Mouse (Mus musculus): ENCODE data around the gene Olfr424.

The Olfr424 gene
- long read RNA-seq, experiment 1 = 0 reads
- long read RNA-seq, experiment 2 = 0 reads

DNA sequence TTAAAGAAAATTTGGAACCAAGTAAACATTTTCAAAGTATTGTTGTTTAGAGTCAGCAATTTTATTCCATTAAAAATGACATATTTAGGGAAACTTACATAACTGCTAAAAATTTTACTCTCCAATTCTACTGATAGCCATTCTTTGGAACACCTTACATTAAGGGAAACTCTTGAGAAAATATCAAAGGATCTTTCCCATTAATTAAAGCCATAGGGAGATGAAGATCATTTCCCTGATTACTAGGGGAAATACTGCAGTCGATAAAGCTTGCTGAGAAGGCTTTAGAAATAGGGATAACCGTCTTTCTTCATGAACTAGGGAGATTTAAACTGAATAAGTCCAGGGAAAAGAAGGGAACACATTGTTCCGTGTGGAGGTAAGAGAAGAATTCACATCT is at the start of gene Olfr424:
Gene Olfr424 (plus strand): TSS at position 301 of the 400 bp plus-strand sequence.
- intact Hi-C loops (cut with DNase I) = no loop called here

DNA sequence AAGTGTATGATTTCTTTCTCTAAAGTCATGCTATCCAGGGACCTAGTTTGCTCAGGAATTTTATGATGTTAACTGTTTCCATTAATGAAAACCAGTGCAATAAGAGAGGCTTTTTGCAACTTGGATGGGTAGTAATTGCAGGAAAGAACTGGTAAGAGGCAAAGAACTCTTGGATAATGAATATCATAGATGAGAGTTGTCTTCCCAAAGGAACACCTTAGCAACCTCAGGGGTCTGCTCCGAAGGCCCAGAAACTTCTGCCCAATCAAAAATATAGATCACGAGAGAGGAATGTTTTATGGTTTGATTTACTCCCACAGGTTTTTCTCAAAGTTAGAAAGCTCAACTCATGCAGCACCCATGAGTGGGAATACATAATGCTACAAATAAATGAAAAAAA is 47.3 kb upstream of the Olfr424 start, which contains the start of gene Olfr429:
Gene Olfr429 (plus strand): TSS at position 301 of the 400 bp plus-strand sequence.
- intact Hi-C loops (cut with DNase I) = no loop called here

DNA sequence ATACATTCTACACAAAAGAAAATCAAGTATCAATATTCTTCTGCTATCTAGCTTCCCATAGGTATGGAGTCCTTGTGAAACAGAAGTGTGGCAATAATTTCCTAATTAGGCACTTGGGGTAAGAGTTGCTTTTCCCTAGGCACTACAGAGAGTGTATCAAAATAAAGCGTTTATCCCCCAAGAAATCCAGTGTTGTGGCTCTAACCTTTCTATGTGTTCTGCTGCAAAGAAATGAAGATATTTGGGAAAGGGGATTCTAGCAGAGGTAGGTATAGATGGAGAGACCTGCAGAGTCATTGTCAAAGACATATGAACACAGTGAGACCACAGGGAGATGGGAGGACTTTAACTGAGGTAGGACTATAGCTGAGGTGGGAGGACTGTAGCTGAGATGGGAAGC is 34.7 kb upstream of the Olfr424 start, which contains the start of gene Olfr427:
Gene Olfr427 (plus strand): TSS at position 301 of the 400 bp plus-strand sequence.
- intact Hi-C loops (cut with DNase I) = no loop called here

DNA sequence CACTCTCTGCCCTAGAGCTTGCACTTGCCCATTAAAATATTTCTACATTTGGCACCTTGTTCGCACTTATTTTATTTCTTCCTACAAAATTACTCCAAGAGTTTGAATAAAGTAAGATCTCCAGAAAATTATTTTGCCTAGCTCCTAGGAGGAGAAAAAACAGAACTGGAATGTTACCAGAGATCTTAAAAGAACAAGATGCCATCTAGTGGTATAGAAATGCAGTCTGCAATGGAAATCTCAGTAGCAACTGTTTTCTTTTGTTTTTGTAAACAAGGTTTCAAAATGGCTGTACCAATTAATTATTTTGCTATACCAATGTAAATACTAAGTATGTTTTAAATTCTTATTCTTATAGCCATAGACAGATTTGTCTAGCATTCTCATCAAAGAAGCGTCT is 27.6 kb upstream of the Olfr424 start:
- intact Hi-C loops (cut with DNase I) = loop anchor here (5.0 kb wide), 1 partner anchor 646 kb away; no protein-coding TSS in a partner anchor

DNA sequence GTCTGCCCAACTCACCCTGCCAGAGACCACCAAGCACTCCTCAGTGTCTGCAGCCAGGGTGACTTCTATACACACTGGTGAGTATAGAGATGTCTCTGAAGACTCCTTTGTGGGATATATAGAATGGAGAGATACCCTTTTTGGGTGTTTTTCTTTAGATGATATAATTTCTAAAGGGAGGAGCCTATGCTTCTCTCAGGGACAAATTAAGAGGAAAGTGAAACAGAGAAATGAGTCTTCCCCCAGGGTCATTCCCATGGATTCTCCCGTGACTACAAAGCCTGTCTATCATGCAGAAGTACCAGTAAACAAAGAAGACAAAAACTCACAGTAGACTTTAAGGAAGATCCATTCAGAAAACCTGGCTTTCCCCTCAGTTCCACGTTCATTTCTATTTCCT is 10.3 kb upstream of the Olfr424 start, which contains the start of gene Olfr231:
Gene Olfr231 (minus strand): TSS at position 101 of the 400 bp plus-strand sequence.
- intact Hi-C loops (cut with DNase I) = no loop called here

DNA sequence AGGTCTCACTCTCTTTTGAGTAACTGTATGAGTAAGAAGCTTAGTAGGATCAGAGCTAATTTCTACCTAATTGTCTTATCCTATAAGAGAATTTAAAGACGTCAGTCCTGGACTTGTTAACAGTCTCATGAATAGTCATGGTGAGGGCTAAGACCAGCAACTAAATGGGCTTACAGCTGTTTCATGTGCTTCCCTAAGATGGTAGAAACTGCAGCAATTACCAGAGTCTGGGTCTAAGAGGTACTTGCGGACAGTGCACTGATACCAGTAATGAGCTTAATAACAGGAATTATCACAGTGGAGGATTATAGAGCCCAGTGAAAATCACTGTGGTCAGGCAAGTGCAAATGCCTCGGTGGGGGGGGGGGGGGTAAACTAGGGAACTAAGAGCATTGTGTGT is 682 bp downstream of the Olfr424 start:
- intact Hi-C loops (cut with DNase I) = no loop called here

DNA sequence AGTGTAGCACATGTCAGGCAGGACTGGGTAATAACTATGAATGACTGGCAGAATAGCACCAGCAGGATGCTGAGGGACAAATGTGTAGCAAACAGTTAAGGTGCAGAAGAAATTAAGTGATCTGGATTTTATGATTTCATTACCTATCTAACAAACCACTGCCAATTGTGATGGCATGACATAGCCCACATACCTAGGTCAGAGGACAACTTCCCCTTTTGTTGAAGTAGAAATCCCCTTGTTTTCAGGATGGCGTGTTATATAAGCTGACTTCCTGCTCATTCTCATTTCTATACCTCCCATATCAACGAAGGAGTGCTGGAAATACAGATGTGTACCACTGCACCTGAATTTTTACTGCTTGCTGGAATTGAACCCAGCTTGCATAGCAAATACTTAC is 10.1 kb downstream of the Olfr424 start:
- intact Hi-C loops (cut with DNase I) = no loop called here

DNA sequence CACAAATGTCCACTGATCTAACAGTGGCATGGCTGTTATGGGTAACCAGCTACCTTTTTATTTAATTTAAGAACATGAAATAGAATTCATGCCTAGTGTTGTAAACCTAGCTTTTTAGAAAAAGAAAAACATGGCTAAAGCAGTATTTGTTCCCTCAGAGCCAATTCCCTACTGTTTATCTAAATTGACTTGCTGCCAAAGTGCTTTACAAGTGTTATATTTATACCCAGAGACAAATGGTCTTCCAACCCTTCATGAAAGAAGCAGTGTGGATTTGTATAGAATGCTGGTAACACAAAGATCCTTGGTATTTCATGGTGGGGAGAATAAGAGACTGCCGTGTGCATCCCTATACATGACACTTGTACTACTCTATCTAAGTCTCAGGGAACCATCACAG is 15.4 kb downstream of the Olfr424 start:
- intact Hi-C loops (cut with DNase I) = no loop called here

DNA sequence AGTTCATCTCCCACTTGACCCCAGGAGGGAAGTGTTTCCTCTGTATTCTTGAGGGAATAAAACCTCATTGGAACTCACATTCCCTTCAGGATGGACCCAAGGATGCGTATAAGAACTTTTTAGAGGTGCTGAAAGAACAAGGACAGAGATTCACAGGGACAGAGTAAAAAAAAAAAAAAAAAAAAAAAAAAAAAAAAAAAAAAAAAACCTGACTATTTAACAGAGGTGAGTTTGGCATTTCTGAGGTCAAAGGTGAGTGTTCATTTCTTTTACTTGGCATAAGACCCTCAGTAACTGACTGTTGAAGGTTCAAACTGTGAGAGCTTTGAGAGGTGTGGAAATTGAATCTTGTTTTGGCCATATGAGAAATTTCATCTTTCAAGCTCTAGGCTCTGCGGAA is 18.0 kb downstream of the Olfr424 start:
- intact Hi-C loops (cut with DNase I) = no loop called here

DNA sequence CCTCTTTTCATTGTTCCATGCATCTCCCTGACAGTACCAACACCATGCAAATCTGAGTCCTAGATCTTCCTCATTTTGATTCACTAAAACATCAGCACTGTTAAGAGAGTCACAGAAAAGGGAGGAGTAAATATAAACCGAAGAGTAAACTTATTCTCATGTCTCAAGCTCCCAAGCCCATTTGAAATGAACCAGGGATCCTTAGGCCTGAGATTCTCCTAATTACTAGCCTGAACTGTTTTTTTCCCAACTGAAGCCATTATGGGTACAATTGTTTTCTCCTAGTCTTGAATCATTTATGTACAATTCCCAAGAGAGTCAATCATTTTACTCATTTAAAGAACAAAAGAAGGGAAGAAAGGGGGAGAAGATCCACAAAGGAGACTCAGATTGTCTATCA is 24.0 kb downstream of the Olfr424 start, which contains the start of gene Olfr420:
Gene Olfr420 (plus strand): TSS at position 301 of the 400 bp plus-strand sequence.
- intact Hi-C loops (cut with DNase I) = no loop called here

DNA sequence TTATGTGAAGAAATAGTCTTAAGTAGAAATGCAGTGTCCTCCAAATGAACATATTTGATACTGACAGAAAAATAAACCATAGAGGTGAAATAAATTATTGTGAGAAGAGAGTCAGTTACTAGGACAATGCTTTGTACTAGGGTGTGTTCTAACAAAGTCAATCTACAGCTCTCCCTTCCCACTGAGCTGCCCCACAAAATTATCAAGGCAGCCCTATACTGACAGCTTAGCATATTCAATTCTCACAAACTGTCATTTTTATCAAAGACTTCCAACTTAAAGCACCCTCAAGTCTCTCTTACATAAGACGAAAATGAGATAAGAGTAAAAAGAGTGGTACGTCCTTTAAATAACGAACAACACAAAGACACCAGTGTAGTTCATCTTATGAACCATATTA is 26.3 kb downstream of the Olfr424 start:
- intact Hi-C loops (cut with DNase I) = no loop called here

DNA sequence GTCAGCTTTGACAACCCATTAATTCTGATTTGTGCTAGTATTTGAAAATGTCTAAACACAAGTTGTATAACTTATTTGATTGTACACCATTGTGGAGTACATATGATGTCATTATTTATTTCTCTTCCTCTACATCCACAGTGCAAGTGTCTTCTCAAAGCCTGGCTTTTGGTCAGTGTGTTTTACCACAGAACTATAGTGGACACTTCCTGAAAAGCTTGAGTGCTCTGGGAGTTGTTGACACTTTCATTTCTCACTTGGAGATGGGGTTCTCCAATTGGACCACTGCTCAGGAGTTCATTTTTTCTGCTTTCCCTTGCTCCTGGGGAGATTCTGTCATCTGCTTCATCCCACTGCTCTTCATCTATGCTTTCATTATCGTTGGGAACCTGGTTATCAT is 27.2 kb downstream of the Olfr424 start:
- intact Hi-C loops (cut with DNase I) = no loop called here

DNA sequence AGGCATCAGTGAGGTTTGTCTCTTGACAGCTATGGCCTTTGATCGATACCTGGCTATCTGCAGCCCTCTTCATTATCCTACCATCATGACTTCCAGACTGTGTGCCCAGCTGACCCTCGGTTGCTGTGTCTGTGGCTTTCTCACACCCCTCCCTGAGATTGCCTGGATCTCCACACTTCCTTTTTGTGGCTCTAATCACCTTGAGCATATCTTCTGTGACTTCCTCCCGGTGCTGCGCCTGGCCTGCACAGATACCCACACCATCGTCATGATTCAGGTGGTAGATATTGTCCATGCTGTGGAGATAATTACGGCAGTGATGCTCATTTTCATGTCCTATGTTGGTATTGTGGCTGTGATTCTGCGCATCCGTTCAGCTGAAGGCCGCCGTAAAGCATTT is 27.8 kb downstream of the Olfr424 start:
- intact Hi-C loops (cut with DNase I) = no loop called here

DNA sequence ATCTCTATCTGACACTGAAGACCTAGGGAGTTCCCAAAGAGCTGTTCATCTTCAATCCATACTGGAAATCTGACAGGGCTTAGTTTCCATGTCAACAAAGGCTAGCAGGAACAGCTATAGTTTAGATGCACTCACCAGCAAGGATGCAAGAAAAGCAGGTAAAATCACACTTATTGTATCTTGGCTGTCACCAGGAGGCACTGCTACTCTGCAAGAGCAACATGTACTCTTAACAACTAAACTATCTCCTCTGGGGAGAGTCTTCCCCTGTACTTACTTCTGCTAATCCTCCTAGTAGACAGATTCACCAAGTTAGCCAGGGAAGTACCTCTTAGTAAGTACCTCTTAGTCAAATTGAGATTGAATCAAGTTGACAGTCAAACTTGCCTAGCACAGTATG is 37.7 kb downstream of the Olfr424 start:
- intact Hi-C loops (cut with DNase I) = loop anchor here (5.0 kb wide), 1 partner anchor 298 kb away; no protein-coding TSS in a partner anchor

DNA sequence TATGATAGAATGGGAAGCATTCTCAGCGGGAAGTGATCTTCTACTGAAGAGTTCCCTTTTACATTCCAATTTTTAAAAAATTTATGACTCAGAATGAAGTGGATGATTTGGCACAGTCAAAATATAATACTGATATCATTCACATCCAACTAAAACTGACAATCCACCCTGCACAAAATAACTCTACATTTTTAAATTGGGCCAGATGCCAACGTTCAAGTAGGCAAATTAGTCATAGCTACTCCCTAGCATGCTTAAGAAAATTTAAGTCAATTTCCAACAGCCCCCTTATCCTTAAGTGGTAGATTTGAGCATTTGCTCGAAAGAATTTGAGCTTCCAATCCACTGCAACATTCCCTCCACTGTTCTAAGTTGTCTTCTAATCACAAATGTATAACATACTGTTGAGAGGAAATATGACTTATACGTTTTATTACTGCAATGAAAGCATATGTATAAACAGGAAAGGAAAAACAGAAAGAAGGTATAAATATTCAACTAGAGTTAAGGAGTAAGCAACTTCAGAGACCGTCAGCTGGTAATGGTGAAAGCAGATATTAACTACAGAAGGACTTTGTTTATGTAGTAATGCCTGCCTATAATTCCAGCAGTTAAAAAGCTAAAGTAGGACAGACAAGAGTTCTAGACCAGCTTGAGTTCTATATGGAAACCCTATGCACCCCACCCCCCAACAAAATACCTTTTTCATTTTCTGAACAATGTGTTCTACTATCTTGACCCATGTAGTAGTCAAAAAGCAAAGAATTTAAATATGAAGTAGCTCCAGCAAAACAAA is 39.6 kb downstream of the Olfr424 start:
- intact Hi-C loops (cut with DNase I) = no loop called here

DNA sequence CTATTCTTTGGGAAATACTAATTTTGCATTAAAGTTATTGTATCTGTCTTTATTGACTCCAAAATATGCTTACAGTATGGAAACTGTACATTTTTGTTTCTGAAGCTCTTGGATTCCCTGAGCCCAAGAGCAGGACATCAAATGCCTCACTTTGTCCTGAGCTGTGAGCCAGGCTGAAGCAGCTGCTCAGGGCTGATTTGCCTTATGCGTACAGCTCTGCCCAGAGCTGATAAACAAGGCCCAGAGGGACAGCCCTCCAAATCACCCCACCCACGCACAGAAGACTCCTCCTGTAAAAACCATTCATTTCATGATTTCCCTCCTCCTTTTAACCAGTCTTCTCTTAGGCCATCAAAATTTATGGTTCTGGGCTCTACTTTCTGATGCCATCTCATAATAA is 40.2 kb downstream of the Olfr424 start:
- intact Hi-C loops (cut with DNase I) = no loop called here

DNA sequence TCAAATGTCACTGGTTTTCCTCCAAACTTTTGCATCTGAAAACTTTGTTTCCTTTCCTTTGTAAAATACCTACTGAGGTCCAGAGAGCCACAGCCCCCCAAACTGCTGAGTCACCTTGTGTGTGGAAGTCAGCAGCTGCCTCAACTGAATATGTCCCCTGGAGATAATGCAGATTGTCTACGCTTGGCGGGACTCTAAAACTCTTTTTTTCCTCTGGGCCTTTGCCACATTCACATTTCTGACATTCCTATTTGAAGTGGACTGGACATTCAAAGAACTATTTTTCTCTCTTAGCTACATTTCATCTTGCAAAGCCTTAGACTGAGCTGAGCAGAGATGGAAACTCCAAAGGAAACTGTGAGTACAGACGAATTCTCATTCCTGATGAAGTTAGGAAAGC is 41.3 kb downstream of the Olfr424 start, which contains the start of gene Spta1:
Gene Spta1 (plus strand): TSS at position 172 of the 400 bp plus-strand sequence.
- intact Hi-C loops (cut with DNase I) = no loop called here
